In the genomic region with DNA sequence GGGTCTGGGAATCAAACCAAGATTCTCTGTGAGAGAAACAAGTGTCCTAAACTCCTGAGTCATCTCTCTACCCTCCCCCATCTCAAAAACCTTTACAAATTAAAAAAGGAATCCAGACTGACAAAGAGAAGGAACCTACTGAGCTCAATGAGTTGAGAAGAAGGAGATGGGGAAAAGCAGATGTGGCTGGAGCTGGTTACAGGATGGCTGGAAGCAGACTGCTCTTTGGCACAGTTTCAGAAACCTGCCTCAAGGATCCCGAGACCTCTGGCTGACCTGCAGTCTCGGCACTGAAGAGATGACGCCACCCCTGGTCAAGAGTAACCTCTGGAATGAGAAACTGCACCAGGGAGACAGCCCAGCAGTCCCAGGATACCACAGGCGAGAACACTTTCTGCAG, we compare ENCODE assay signal across 11 mouse cellular contexts.
DNase-seq lines count a peak whose midpoint lies in the region.
"Had no signal": no experiment of that assay in that cellular context is flagged by ENCODE, and none has a peak within 500 bp of the region (broad histone marks: within the 10 kb centered on the region; RNA-seq: fewer than 3 reads in every experiment).

No protein-coding gene starts in this region.

- intact Hi-C loops in gastrocnemius, postnatal 14 days (cut with DNase I; ENCODE audit: low total_unique reads): no loop called here
- intact Hi-C loops in left cerebral cortex, postnatal 36 days (cut with DNase I): no loop called here

- peak; percentile 20 for DNase-seq in urinary bladder, postnatal 25 days (ENCODE audit: low spot score)
- no peak for DNase-seq in urinary bladder, postnatal 10 days (ENCODE audit: low spot score)
- DNase-seq in gastrocnemius, postnatal 14 days: peak; percentile 52
- DNase-seq in kidney, postnatal 36 days: peak; percentile 31 to 35
- peak; percentile 28 for DNase-seq in testis, postnatal 14 days (ENCODE audit: low spot score)
- no peak for DNase-seq in layer of hippocampus, adult 11-12 months (ENCODE audit: low spot score)
- no peak for DNase-seq in left cerebral cortex, postnatal 36 days (ENCODE audit: low spot score in 2 of 2)
- no peak for DNase-seq in cerebellum, postnatal 10 days
- DNase-seq: cerebellum, adult 11 months; left cerebral cortex, postnatal 4 days; thymus, postnatal 4 days had no signal

Comparison
In these comparisons a context has a peak if more than half of its experiments do, and no peak if none do; other contexts are left out.
1. DNase-seq: peak in urinary bladder, postnatal 25 days (single experiment), gastrocnemius, postnatal 14 days (single experiment), kidney, postnatal 36 days (2 of 2) and testis, postnatal 14 days (single experiment); none in urinary bladder, postnatal 10 days (single experiment), layer of hippocampus, adult 11-12 months (single experiment), left cerebral cortex, postnatal 36 days (0 of 2) and cerebellum, postnatal 10 days (0 of 2).